Mouse (Mus musculus): ENCODE data around the gene Gm4858. TPM values are rescaled to one million over a fixed set of nuclear protein-coding genes. Genes with fewer than 3 reads are reported as not detected.

Gene Gm4858
- polyA plus RNA-seq, 1 experiment = not detected

GRCm38 (mm10) chr3:93096447-93096846, 27.8 kb downstream of the Gm4858 start:
- WGBS = 70% methylated on average over 2 of the region's 2 CpGs
- Histone ChIP-seq H3K4me3 (ENCODE audit: insufficient read depth, low read depth, low read length) (no peak overlapping the region), H3K4me1 (ENCODE audit: control insufficient read depth, insufficient read depth, low read length) (no peaks in the 10 kb centered on the region), H3K27ac (ENCODE audit: insufficient read depth, low read depth, low read length) (no peak overlapping the region)
- no peak for TF ChIP-seq POLR2A (IDR thresholded peaks at IDR 0.05; ENCODE audit: insufficient read depth, low read depth, low read length)
- no peak for TF ChIP-seq CTCF (IDR thresholded peaks at IDR 0.05; ENCODE audit: insufficient read depth, low read depth, low read length)

DNA sequence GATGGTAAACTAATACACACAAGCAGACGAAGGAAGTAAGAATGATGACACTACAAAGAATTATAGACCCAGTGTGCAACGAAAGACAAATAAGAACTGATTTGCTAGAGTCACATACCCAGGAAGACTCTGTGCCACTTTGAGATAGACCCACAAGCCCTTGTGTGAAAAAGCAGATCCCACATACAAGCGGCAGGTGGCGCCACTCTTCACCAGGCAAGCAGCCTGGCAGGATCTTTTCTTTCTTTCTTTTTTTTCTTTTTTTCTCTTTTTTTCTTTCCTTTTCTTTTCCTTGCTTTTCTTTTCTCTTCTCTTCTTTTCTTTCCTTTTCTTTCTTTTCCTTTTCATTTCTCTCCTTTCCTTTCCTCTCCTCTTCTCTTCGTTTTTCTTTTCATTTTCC, 43.0 kb downstream of the Gm4858 start:
- no peak overlapping the region for H3K4me3 ChIP-seq (ENCODE audit: insufficient read depth, low read depth, low read length)
- H3K4me1 ChIP-seq (ENCODE audit: control insufficient read depth, insufficient read depth, low read length) = no peaks in the 10 kb centered on the region
- WGBS = 39% methylated on average over 5 of the region's 5 CpGs
- TF ChIP-seq POLR2A (IDR thresholded peaks at IDR 0.05; ENCODE audit: insufficient read depth, low read depth, low read length) (no peak), CTCF (IDR thresholded peaks at IDR 0.05; ENCODE audit: insufficient read depth, low read depth, low read length) (no peak)
- no peak overlapping the region for H3K27ac ChIP-seq (ENCODE audit: insufficient read depth, low read depth, low read length)

- 5% methylated on average over 2 of the region's 2 CpGs for WGBS
- Histone ChIP-seq H3K4me1 (ENCODE audit: control insufficient read depth, insufficient read depth, low read length) (no peaks in the 10 kb centered on the region), H3K4me3 (ENCODE audit: insufficient read depth, low read depth, low read length) (no peak overlapping the region), H3K27ac (ENCODE audit: insufficient read depth, low read depth, low read length) (no peak overlapping the region)
- TF ChIP-seq CTCF (IDR thresholded peaks at IDR 0.05; ENCODE audit: insufficient read depth, low read depth, low read length) (no peak), POLR2A (IDR thresholded peaks at IDR 0.05; ENCODE audit: insufficient read depth, low read depth, low read length) (no peak)
Measured at GRCm38 (mm10) chr3:93114481-93114880, 45.9 kb downstream of the Gm4858 start.

DNA sequence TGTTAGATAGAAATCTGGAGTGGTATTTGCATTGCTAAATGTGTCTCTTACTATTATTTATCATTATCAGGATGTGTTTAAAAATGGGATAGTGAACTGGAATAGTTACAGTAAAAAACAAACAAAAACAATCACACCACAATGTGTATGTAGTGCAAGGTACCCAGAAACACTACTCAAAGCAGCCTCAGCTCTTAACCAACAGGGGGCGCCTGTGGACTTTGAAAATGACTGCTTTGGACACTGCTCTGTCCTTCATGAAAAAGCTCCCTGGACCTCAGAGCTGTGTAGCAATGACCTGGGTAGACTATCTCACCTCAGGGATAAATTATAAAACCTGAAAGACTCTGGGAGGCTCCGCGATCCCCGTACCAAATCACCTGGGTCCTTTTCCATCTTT, 50.5 kb downstream of the Gm4858 start:
- Histone ChIP-seq H3K4me1 (ENCODE audit: control insufficient read depth, insufficient read depth, low read length) (no peaks in the 10 kb centered on the region), H3K4me3 (ENCODE audit: insufficient read depth, low read depth, low read length) (no peak overlapping the region), H3K27ac (ENCODE audit: insufficient read depth, low read depth, low read length) (no peak overlapping the region)
- WGBS = 48% methylated on average over 4 of the region's 4 CpGs
- TF ChIP-seq POLR2A (IDR thresholded peaks at IDR 0.05; ENCODE audit: insufficient read depth, low read depth, low read length) (no peak), CTCF (IDR thresholded peaks at IDR 0.05; ENCODE audit: insufficient read depth, low read depth, low read length) (no peak)

Other genes starting within 250 kb of the Gm4858 start
- not detected in 2 replicates for gene Kprp, start 241.6 kb upstream of the Gm4858 start, polyA plus RNA-seq (2012; ENCODE audit: insufficient read depth, insufficient read length, low replicate concordance, missing spikeins)
- gene Lce1l, start 217.5 kb upstream of the Gm4858 start, polyA plus RNA-seq (2012; ENCODE audit: insufficient read depth, insufficient read length, low replicate concordance, missing spikeins) = not detected in 2 replicates
- gene 2310050C09Rik, start 198.6 kb upstream of the Gm4858 start, polyA plus RNA-seq (2012; ENCODE audit: insufficient read depth, insufficient read length, low replicate concordance, missing spikeins) = not detected in 2 replicates
- not detected in 2 replicates for gene Lce3a, start 142.6 kb upstream of the Gm4858 start, polyA plus RNA-seq (2012; ENCODE audit: insufficient read depth, insufficient read length, low replicate concordance, missing spikeins)
- not detected in 2 replicates for gene Lce3b, start 135.8 kb upstream of the Gm4858 start, polyA plus RNA-seq (2012; ENCODE audit: insufficient read depth, insufficient read length, low replicate concordance, missing spikeins)
- gene Lce3c, start 124.3 kb upstream of the Gm4858 start, polyA plus RNA-seq (2012; ENCODE audit: insufficient read depth, insufficient read length, low replicate concordance, missing spikeins) = not detected in 2 replicates
- gene Lce3d, start 111.4 kb upstream of the Gm4858 start, polyA plus RNA-seq (2012; ENCODE audit: insufficient read depth, insufficient read length, low replicate concordance, missing spikeins) = not detected in 2 replicates
- gene Lce3e, start 101.8 kb upstream of the Gm4858 start, polyA plus RNA-seq (2012; ENCODE audit: insufficient read depth, insufficient read length, low replicate concordance, missing spikeins) = not detected in 2 replicates
- not detected in 2 replicates for gene Lce3f, start 76.6 kb upstream of the Gm4858 start, polyA plus RNA-seq (2012; ENCODE audit: insufficient read depth, insufficient read length, low replicate concordance, missing spikeins)
- gene Crct1, start 53.1 kb upstream of the Gm4858 start, polyA plus RNA-seq (2012; ENCODE audit: insufficient read depth, insufficient read length, low replicate concordance, missing spikeins) = not detected in 2 replicates
- gene Lce1m, start 49.8 kb upstream of the Gm4858 start, polyA plus RNA-seq (2012; ENCODE audit: insufficient read depth, insufficient read length, low replicate concordance, missing spikeins) = not detected in 2 replicates
- gene Crnn, start 76.0 kb downstream of the Gm4858 start, polyA plus RNA-seq (2012; ENCODE audit: insufficient read depth, insufficient read length, low replicate concordance, missing spikeins) = not detected in 2 replicates
- not detected in 2 replicates for gene Flg2, start 128.5 kb downstream of the Gm4858 start, polyA plus RNA-seq (2012; ENCODE audit: insufficient read depth, insufficient read length, low replicate concordance, missing spikeins)
- not detected in 2 replicates for gene Flg, start 204.7 kb downstream of the Gm4858 start, polyA plus RNA-seq (2012; ENCODE audit: insufficient read depth, insufficient read length, low replicate concordance, missing spikeins)

All from olfactory bulb, adult 2 months (tissue).